Mouse (Mus musculus) kidney, embryonic 16.5 days (tissue): Measurements from ENCODE around the gene Scgb1b30. TPM values are rescaled to one million over a fixed set of nuclear protein-coding genes. Genes with fewer than 3 reads are reported as not detected.
"Not testable (repeated sequence)": the region's sequence is repeated elsewhere in the genome, so short reads cannot be mapped to it uniquely, and the experiment has no call there.

ENCODE experiments used
- ATAC-seq: fragments of 200-750 bp; cut with Nextera tagmentation; 2 replicates; pipeline ENCODE4 v1.8.0; 2017; ENCODE audit warnings: moderate TSS enrichment; ENCODE audit not compliant: low FRiP score, low TSS enrichment
- H3K27ac ChIP-seq: fragments of 300-500 bp; sonication (generic); 2 replicates; pipeline ENCODE4 v1.5.1; 2014; ENCODE audit warnings: low read length
- H3K27me3 ChIP-seq: fragments of 300-500 bp; sonication (generic); 2 replicates; pipeline ENCODE4 v1.6.1; 2014; ENCODE audit warnings: low read length, control low read depth, mixed read lengths; ENCODE audit not compliant: insufficient read depth
- H3K36me3 ChIP-seq: fragments of 300-500 bp; sonication (generic); 2 replicates; pipeline ENCODE4 v1.6.1; 2014; ENCODE audit warnings: low read length, control low read depth, mixed read lengths; ENCODE audit not compliant: insufficient read depth
- H3K4me1 ChIP-seq: fragments of 300-500 bp; sonication (generic); 2 replicates; pipeline ENCODE4 v1.6.1; 2014; ENCODE audit warnings: low read length, control low read depth, mixed read lengths; ENCODE audit not compliant: insufficient read depth
- H3K4me2 ChIP-seq: fragments of 300-500 bp; sonication (generic); replicated peaks from 2 replicates; pipeline ENCODE4 v1.6.1; 2014; ENCODE audit warnings: low read depth, low read length
- H3K4me3 ChIP-seq: fragments of 300-500 bp; sonication (generic); 2 replicates; pipeline ENCODE4 v1.5.1; 2014; ENCODE audit warnings: mild to moderate bottlenecking, low read length
- H3K9ac ChIP-seq: fragments of 300-500 bp; sonication (generic); replicated peaks from 2 replicates; pipeline ENCODE4 v1.6.1; 2014; ENCODE audit warnings: low read length
- H3K9me3 ChIP-seq: fragments of 300-500 bp; sonication (generic); 2 replicates; pipeline ENCODE4 v1.6.1; 2016; ENCODE audit warnings: low read length, control low read depth
- whole genome bisulfite sequencing: fragments of 180-500 bp; shearing (Covaris S2); extraction: QIAGEN DNeasy Blood & Tissue Kit; methylation state at CpG from one replicate; pipeline ENCODE4 v1.1.7; 2014; 5-methylcytosine and 5-hydroxymethylcytosine counted together
- polyA plus RNA-seq: library from polyadenylated mRNA; unstranded; fragments of >200 nt; fragmentation: Nextera tagmentation; extraction: Ambion mirVana; gene quantifications from 2 replicates; pipeline ENCODE4 v1.2.1, GENCODE M21; 2015

The Scgb1b30 gene
- polyA plus RNA-seq = not detected in 2 replicates

DNA sequence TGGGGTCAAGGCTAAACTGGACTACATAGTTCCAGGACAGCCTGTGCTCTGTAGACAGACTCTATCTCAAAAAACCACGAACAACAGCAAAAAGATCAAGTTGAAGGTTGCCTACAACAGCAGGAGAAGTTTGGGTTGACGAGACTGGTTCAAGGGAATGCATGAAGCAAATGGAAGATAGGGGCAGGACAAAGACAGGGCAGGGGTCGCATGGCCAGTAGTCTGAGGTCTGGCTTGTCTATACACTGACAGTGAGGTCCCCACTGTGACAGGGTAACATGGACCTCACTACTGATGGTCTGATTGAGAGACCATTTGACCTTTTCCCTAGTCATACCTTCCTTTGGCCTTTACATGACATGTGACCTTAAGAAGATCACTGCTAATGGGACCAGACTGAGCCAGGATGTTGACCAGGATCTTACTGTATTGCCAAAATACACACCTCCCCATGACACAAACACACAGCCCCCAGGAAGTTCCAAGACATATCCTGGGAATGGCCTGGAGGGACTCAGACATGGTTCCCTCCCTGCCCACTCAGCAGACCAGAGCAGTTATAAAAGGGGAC, at the start of gene Scgb1b30:
TSS of gene Scgb1b30 (plus strand) at position 521 of the 571 bp plus-strand sequence.
- H3K27me3 ChIP-seq = no peaks in the 10 kb centered on the region
- no peak within 1 kb of the TSS for H3K27ac ChIP-seq
- ATAC-seq = no peak
- no peak within 1 kb of the TSS for H3K4me2 ChIP-seq
- H3K4me3 ChIP-seq = no peak within 1 kb of the TSS
- H3K4me1 ChIP-seq = no peaks in the 10 kb centered on the region
- H3K9ac ChIP-seq = no peak within 1 kb of the TSS
- WGBS = 84% methylated on average over 3 of the region's 3 CpGs
- peaks cover 15% of the 10 kb centered on the region for H3K9me3 ChIP-seq
- H3K36me3 ChIP-seq = no peaks in the 10 kb centered on the region

DNA sequence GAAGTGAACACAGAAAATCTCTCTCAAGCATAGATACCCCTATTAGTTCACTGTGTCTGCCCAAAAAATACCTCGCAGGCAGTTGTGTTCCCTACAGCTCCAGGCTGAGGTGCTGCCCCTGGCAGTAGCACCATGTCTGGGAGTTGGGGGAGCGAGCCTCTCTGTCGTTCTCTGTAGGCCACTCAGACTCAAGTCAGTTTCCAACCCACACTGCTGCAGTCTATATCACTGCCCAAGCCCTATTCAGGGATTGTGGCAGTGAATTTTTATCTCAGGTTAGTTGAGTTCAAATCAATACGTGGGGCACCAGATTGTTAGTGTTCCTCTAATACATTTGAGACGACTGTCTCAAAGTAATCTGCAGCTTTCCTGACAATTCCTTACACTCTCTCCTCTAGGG, 27.1 kb upstream of the Scgb1b30 start:
- not testable (repeated sequence) for H3K9me3 ChIP-seq, H3K36me3 ChIP-seq, H3K4me3 ChIP-seq, H3K9ac ChIP-seq, H3K27me3 ChIP-seq, ATAC-seq, H3K4me1 ChIP-seq, H3K4me2 ChIP-seq, H3K27ac ChIP-seq
- WGBS = 79% methylated on average over 5 of the region's 5 CpGs

DNA sequence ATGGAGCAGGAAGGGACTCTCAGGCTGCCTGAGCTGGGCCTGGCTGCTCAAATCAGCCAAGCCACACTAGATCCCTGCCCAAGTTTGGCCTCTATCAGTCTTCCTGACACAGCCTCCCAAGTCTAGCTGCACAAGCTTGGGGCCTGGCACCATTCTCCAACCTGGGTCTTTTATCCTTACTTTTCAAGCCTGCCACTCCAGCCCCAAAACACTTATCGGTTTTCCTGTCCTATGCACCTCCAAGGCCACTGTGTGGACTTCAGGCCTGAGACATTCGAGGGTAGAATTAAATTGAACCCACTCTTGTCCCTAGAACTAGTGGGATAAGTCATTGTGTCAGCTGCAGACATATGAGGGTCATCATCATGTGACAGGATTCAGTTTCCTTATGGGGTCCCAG, 4.8 kb downstream of the Scgb1b30 start:
- Histone ChIP-seq H3K4me3 (no peak overlapping the region), H3K4me2 (no peak overlapping the region), H3K36me3 (no peaks in the 10 kb centered on the region), H3K27me3 (no peaks in the 10 kb centered on the region), H3K27ac (no peak overlapping the region), H3K4me1 (no peaks in the 10 kb centered on the region), H3K9me3 (peaks cover 12% of the 10 kb centered on the region), H3K9ac (no peak overlapping the region)
- no peak for ATAC-seq
- 73% methylated on average over 2 of the region's 2 CpGs for WGBS

DNA sequence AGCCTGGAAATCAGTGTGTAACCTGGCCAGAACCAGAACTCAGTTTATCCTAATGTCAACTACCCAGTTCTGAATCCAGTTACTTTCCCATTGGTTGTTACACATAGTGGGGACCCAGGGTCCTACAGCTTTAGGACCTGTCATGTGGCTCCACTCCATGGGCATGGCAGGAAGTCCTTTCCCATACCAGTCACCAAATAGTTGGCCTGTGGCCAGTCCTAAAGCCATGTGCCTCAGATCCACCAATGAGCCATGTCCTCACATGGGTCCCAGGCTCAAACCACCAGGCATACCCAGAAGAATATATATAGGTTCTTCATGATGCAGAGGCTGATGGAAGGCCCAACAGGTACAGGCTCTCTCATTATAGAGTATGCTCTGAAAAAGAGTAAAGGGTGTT, 6.0 kb downstream of the Scgb1b30 start:
- ATAC-seq = no peak
- Histone ChIP-seq H3K9ac (no peak overlapping the region), H3K36me3 (no peaks in the 10 kb centered on the region), H3K4me3 (no peak overlapping the region), H3K9me3 (peaks cover 9% of the 10 kb centered on the region; the same call in 1 of the 2 replicates), H3K4me2 (no peak overlapping the region), H3K4me1 (no peaks in the 10 kb centered on the region), H3K27ac (no peak overlapping the region), H3K27me3 (no peaks in the 10 kb centered on the region)

DNA sequence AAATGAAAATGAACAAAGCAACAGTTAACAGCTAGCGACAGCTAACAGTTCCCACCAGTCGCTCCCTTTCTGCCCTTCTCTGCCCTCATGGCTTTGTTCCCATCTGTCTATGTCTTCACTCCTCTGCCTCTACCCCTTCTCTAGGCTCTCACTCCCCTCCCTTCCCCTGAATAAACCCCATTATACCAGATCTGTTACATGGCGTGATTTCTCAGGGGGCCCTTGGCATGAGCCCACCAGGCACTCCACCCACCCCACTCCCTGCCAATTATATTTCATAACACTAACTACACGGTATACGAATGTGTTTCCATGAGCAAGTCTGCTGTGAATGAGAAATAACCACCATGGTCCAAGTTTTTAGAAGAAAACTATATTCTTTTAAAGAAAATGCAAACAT, 14.0 kb downstream of the Scgb1b30 start:
- H3K4me1 ChIP-seq = no peaks in the 10 kb centered on the region
- H3K27ac ChIP-seq = no peak overlapping the region
- no peaks in the 10 kb centered on the region for H3K27me3 ChIP-seq
- 88% methylated on average over 5 of the region's 5 CpGs for WGBS
- ATAC-seq = no peak
- no peak overlapping the region for H3K4me2 ChIP-seq
- peaks cover 55% of the 10 kb centered on the region for H3K36me3 ChIP-seq
- H3K4me3 ChIP-seq = no peak overlapping the region
- H3K9ac ChIP-seq = no peak overlapping the region
- no peaks in the 10 kb centered on the region for H3K9me3 ChIP-seq

DNA sequence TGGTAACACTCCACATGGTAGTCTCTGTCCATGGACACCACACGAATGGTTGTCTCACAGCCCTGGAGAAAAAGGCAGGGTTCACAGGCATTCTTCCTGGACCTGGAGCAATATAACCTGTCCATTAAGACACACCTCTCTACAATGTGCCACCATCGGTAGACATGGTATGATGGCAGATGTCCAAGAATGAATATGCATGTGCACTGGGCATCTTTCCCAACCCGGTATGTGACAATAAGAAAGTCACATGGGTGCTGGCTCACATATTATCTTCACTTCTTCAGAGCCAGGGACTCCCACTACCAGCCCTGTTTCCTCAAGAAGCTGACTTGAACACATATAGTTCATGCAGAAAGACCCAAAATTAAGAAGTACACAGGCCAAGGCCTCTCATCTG, 21.4 kb downstream of the Scgb1b30 start:
- Histone ChIP-seq H3K4me1 (no peaks in the 10 kb centered on the region), H3K9ac (no peak overlapping the region), H3K36me3 (peaks cover 55% of the 10 kb centered on the region), H3K4me3 (no peak overlapping the region), H3K4me2 (no peak overlapping the region), H3K27me3 (no peaks in the 10 kb centered on the region), H3K9me3 (no peaks in the 10 kb centered on the region), H3K27ac (no peak overlapping the region)
- WGBS = 94% methylated on average over 3 of the region's 3 CpGs
- ATAC-seq = no peak

DNA sequence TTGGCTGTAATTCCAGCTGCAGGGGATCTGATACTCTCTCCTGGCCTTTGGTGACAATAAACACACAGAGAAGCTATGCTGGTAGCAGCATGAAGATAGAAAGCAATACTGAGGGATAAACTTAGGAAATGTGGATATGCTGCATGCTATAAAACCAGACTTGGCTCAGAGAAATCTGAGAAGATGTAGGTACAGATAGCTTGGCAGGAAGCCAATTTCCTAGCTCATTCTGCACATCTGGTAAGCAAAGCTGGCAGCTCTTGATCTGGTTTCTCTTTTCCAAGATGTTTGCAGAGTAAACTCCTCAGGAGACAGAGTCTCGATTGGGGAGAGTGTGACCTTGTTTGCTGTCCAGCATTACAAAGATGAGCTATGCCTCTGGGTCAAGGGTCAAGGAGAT, 25.4 kb downstream of the Scgb1b30 start:
- WGBS = 7% methylated on average over 1 of the region's 1 CpGs
- not testable (repeated sequence) for H3K9me3 ChIP-seq, H3K27ac ChIP-seq, ATAC-seq, H3K4me2 ChIP-seq, H3K4me3 ChIP-seq, H3K27me3 ChIP-seq, H3K9ac ChIP-seq, H3K4me1 ChIP-seq
- peaks cover 26% of the 10 kb centered on the region for H3K36me3 ChIP-seq

DNA sequence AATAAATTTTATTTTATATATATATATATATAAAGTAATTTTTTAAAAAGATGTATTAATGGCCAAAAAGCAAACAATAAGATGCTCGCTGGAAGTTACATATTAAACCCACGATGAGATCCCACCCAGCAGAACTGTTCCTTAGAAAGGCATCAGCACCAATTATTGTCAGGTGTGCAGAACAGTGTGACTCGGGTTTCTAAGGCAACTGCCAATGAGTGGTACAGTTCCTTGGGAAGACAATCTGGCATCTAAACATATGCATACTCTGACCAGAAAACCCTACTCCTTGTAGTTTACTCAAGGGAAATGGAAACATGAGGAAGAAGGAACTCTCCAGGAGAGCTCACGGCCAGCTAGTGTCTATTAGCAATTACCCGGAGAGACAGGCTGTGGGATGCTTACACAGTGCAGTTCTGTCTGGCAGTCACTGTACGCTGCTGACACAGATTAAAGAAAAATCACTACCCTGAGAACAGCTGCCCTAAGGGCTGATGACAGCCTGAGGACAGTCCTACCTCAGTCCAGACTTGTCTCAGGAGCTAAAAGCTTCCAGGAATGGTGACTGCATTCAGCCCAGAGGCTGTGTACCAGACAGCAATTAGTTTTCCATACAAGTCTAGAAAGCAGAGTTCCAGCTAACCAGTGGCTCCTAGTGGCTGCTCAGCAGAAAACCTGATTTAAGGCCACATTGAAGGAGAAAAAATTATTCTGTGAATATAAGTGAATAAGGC, 27.9 kb downstream of the Scgb1b30 start:
- H3K4me3 ChIP-seq = no peak overlapping the region
- peaks cover 6% of the 10 kb centered on the region for H3K9me3 ChIP-seq
- H3K36me3 ChIP-seq = peaks cover 29% of the 10 kb centered on the region
- ATAC-seq = no peak
- no peak overlapping the region for H3K4me2 ChIP-seq
- H3K4me1 ChIP-seq = no peaks in the 10 kb centered on the region
- H3K27ac ChIP-seq = no peak overlapping the region
- H3K27me3 ChIP-seq = no peaks in the 10 kb centered on the region
- WGBS = 90% methylated on average over 6 of the region's 6 CpGs
- no peak overlapping the region for H3K9ac ChIP-seq

DNA sequence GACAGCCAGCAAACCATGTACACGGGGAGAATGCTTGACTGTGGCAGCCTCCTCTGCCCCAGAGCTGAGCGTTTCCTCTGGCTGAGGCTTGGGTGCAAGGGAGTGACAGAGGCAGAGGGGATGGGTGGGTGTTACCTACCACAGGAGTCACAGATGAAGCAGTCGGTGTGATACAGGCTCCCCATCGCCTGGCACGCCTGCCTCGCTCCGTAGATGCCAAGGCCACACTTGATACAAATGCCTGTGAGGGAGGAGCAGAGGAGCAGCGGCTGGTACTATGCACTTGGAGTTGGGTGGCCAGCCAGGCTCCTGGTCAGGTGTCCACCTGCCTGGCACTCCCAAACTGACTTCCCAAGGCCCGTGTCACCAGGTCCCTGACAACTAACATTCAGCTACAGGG, 30.1 kb downstream of the Scgb1b30 start:
- H3K27me3 ChIP-seq = no peaks in the 10 kb centered on the region
- no peak overlapping the region for H3K4me2 ChIP-seq
- H3K9me3 ChIP-seq = peaks cover 6% of the 10 kb centered on the region
- no peak overlapping the region for H3K9ac ChIP-seq
- H3K27ac ChIP-seq = no peak overlapping the region
- peaks cover under 1% of the 10 kb centered on the region; the same call in 1 of the 2 replicates for H3K4me1 ChIP-seq
- peaks cover 27% of the 10 kb centered on the region for H3K36me3 ChIP-seq
- ATAC-seq = no peak
- no peak overlapping the region for H3K4me3 ChIP-seq
- whole genome bisulfite sequencing = 85% methylated on average over 9 of the region's 9 CpGs

DNA sequence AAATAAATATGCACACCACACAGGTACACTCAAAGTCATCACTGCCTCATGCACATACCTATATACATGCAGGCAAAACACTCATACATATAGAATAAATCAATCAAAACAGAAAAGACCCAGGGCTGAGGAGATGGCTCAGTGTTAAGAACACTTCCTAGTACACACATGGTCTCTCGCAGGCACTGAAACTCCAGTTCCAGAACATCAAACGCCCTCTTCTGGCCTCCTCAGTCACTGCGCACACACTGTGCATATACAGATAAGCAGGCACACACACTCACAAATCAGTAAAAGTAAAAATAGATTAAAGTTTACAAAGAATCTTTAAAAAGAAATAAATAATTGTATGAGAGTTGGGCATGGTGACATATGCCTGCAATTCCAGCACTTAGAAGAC, 31.1 kb downstream of the Scgb1b30 start:
- peaks cover 10% of the 10 kb centered on the region for H3K4me1 ChIP-seq
- H3K4me2 ChIP-seq = no peak overlapping the region
- 84% methylated on average over 3 of the region's 3 CpGs for WGBS
- H3K27ac ChIP-seq = no peak overlapping the region
- H3K36me3 ChIP-seq = peaks cover 27% of the 10 kb centered on the region
- no peak overlapping the region for H3K9ac ChIP-seq
- H3K9me3 ChIP-seq = peaks cover 6% of the 10 kb centered on the region
- no peaks in the 10 kb centered on the region for H3K27me3 ChIP-seq
- H3K4me3 ChIP-seq = no peak overlapping the region
- no peak for ATAC-seq
